Mouse (Mus musculus): ENCODE results near the gene Rps6kc1.

- TF ChIP-seq CTCF (IDR thresholded peaks at IDR 0.05; ENCODE audit: low read depth) (no peak), EP300 (IDR thresholded peaks at IDR 0.05; ENCODE audit: low read depth) (no peak)
These were observed 246.1 kb downstream of the Rps6kc1 start for GRCm38 (mm10) chr1:190665490-190665875.
